Mouse (Mus musculus) urinary bladder, postnatal 4 days (tissue): Measurements from ENCODE around the gene Katnal1.

ENCODE experiments used
- DNase-seq, 2 experiments: peaks; one replicate each; pipeline ENCODE4 v3.0.0; 2021 to 2022; ENCODE audit warnings: low spot score in 2 of 2

Gene Katnal1

GRCm38 (mm10) chr5:148927717-148928223 is 1.4 kb downstream of the Katnal1 start:
- DNase-seq: no peak

GRCm38 (mm10) chr5:148924586-148924985 is 4.5 kb downstream of the Katnal1 start:
- DNase-seq: no peak

GRCm38 (mm10) chr5:148924051-148924450 is 5.1 kb downstream of the Katnal1 start:
- no peak for DNase-seq

GRCm38 (mm10) chr5:148923408-148923807 is 5.7 kb downstream of the Katnal1 start:
- DNase-seq: no peak

GRCm38 (mm10) chr5:148922773-148923172 is 6.3 kb downstream of the Katnal1 start:
- no peak for DNase-seq

GRCm38 (mm10) chr5:148918049-148918448 is 11.1 kb downstream of the Katnal1 start:
- DNase-seq: no peak

GRCm38 (mm10) chr5:148916775-148917174 is 12.3 kb downstream of the Katnal1 start:
- DNase-seq: no peak

- DNase-seq: no peak
These were observed 16.9 kb downstream of the Katnal1 start for GRCm38 (mm10) chr5:148912262-148912661.

- no peak for DNase-seq
These were observed 19.1 kb downstream of the Katnal1 start for GRCm38 (mm10) chr5:148910066-148910465.

GRCm38 (mm10) chr5:148909402-148909801 is 19.7 kb downstream of the Katnal1 start:
- no peak for DNase-seq

GRCm38 (mm10) chr5:148909057-148909395 is 20.1 kb downstream of the Katnal1 start:
- no peak for DNase-seq

GRCm38 (mm10) chr5:148908191-148909056 is 20.7 kb downstream of the Katnal1 start:
- DNase-seq: no peak

GRCm38 (mm10) chr5:148906305-148906704 is 22.8 kb downstream of the Katnal1 start:
- no peak for DNase-seq

- DNase-seq: no peak
These were observed 24.3 kb downstream of the Katnal1 start for GRCm38 (mm10) chr5:148904846-148905245.

- no peak for DNase-seq
These were observed 29.8 kb downstream of the Katnal1 start for GRCm38 (mm10) chr5:148899361-148899760.

GRCm38 (mm10) chr5:148897941-148898417 is 31.1 kb downstream of the Katnal1 start:
- no peak for DNase-seq

- DNase-seq: no peak
These were observed 31.9 kb downstream of the Katnal1 start for GRCm38 (mm10) chr5:148897069-148897702.

- DNase-seq: peak in 1 of 2 experiments; percentile 25
These were observed 32.6 kb downstream of the Katnal1 start for GRCm38 (mm10) chr5:148896515-148896914.

- peak in 1 of 2 experiments; percentile 35 for DNase-seq
These were observed 33.3 kb downstream of the Katnal1 start for GRCm38 (mm10) chr5:148895833-148896232.

- DNase-seq: no peak
These were observed 34.1 kb downstream of the Katnal1 start for GRCm38 (mm10) chr5:148895034-148895433.

GRCm38 (mm10) chr5:148890237-148890636 is 38.9 kb downstream of the Katnal1 start:
- DNase-seq: no peak

GRCm38 (mm10) chr5:148888032-148888431 is 41.1 kb downstream of the Katnal1 start:
- DNase-seq: no peak
